Mouse (Mus musculus) spleen, adult 12 weeks (tissue): Measurements from ENCODE around the gene Naa11.

Source experiments
- DNase-seq: peaks from one replicate; pipeline ENCODE4 v3.0.0; 2022; ENCODE audit warnings: low spot score

Naa11 gene

DNA sequence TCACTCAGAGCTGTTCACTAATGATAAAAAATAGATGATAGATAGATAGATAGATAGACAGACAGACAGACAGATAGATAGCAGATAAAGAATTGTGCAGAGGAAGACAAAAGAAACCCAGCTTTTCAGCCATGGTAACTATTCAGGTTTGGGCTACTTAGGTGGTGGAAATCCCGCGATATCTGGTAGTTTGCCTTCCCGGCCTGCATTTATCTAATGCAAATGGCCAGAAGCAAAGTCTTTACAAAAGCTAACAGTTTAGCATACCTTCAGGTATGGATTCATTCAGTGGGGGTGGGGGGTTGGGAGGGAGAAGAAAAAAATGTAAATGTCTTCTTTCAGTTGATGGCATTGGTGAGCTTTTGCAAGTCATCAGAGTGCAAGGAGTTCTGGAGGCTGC is 48.0 kb downstream of the Naa11 start:
- DNase-seq = no peak

DNA sequence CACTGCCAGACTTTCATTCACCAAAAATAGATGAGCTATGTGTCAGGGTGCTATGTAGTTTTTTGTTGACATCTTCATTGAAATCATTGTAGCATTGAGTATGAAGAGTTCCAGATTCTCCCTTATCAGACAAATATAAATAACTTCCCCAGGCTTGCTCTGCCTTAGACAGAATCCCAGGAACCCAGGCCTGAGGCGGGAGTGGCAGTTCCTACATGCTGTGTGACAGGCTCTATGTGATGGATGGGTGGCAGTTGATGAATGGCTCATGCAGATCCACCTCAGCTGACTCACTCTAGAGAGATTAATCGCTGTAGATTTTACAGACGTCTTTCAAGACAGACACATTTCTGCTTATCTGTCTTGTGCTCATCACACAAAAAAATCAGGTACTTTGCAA is 57.4 kb downstream of the Naa11 start:
- no peak for DNase-seq
